Mouse (Mus musculus) kidney, postnatal 14 days (tissue): ENCODE measurements around the gene 4930447C04Rik.

Experiments used
- DNase-seq: peaks from one replicate; pipeline ENCODE4 v3.0.0; 2022; ENCODE audit warnings: mixed read lengths

Gene 4930447C04Rik

DNA sequence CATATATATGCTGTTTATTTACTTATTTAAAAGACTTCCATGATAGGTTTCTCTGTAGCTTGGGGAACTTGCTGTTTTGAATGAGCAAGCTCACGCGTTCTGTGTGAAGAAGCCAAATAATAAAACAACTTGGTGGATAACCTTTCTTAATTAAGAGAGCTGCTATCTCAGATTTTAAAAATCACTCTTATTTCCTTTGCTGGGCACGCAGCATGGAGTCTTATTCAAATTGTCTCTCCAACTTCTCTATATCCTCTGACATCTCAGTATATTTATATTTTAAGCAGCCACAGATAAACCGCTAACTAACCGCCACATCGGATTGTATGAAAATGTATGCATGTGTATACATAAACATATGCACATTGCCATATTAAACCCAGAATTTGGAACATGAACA, 1.6 kb upstream of the 4930447C04Rik start:
- DNase-seq, result no peak

DNA sequence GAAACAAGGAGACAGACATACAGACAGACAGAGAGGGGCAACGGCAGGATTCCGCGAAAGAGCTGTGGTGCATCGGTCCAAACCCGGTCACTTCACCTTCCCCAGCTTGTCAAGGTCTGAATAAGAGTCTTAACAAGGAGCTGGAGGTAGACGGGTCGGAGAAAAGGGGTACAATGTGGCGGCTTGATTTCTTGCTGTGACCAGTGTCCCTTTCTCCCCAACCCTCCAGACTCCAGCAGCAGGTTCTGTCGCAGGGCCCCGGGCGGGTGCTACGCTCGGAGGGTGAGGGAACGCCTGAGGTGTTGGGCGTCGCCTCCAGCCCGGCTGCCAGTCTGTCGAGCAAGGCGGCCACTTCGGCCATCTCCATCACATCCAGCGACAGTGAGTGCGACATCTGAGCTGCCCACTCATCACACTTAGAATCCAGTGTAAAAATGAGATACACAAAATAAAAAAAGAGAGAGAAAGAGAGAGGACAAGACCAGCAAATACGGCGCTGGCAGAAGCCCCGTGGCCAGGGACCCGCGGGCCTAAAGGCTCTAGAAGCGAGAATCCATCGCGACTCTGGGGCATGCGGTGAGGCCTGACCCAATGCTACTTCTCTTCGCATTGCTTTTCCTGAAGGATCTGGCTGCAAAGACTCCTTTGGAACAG, 951 bp upstream of the 4930447C04Rik start:
- no peak for DNase-seq

DNA sequence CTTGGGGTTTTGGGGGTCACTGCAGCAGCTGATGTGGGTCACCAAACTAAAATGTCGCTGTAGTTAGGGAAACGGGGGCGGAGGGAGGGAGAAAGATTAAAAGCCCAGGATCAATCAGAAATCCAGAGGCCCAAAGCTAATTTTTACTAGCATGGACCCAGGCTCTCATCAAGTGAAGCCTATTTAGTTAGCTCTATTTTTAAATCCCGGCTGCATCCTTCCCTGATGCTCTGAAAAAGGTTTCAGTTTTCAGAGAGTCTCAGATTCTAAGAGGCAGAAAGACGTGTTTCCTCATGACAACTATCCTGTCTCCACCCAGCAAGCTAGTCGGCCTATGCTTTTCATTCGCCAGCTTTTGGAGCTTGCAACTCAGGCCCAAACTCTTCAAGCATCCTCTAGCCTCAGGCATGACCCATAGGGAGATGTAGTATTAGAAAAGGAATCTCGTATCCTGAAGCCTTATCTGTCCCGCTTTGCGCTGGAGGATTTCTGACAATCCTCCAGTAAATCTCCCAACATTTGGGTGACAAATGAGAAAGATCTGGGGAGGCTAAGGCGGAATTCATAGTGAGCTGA, 336 bp upstream of the 4930447C04Rik start:
- DNase-seq, result no peak

DNA sequence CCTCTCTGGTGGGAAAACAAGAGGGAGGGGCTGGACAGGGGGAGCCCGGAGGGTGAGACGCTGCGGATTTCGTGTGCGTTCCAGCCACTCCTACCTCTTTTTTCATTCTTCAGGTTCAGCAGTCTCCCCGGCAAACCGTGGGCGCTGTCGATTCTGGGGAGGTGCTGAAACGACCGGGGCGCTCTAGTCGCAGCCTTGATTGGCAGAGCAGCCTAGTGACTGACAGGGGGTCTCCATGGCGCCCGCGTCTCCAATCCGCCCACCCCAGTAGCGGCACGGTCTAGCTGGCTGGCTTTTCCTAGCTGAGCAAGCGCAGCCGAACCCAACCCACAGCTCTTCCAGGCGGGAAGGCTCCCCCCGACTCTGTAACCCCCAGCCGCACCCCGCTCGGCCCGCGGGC, 958 bp downstream of the 4930447C04Rik start, which contains the start of gene Six6:
Six6 (plus strand) TSS at position 277 of the 400 bp plus-strand sequence.
- DNase-seq, result no peak

DNA sequence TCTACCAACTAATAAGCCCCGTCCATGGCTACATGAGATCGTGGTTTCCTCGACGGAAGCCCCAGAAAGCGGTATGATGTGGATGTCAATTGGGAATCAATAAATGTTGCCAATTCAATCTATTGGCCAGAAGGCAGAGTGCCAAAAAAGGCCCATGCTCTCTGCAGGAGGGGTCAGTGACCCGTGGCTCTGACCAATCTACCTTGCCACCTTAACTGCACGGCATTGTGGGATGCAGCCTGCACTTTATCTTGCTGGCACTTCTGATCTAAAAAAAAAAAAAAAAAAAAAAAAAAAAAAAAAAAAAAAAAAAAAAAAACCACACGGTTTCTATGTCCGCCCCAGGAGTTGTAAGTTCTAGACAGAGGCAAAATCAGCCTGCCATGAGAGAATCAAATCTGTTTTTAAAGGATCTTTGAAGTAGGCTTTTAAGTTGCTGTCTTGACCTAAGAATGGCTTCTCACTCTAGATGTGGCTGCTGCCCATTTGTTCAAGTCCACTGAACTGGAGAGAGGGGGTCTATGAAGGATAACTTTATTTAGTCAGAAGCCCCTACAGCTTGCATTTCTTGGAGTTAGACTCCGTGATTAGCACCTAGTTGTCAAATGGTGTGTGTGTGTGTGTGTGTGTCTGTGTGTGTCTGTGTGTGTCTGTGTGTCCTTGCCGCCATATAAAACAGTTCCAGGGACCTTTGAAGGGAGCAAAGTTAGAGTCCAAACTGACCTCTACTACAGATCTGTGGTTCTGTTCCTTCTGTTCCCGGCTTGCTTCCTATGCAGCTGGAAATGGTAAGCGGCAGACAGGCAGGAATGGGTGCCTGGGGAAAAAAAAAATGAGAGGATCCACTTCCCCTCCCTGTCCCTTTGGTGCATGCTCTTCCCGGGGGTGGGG, 1.7 kb downstream of the 4930447C04Rik start:
- DNase-seq, result no peak

DNA sequence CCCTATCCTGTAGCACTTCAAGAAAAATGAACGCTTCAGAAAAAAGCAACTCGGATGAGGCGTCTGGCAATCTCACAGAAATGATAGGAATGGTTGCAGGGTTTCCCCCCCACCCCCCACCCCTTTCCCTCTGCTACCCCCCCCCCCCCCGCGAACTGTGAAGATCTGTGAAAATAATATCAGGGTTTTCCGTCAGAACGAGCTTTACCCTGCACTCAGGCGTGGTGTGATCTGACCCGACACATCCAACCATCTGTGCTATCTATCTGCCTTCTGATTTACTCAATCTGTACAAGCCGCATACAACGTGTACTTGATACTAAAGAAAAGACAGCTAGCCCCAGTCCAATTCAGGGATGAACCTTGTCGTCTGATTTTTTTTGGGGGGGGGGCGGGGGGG, 2.4 kb downstream of the 4930447C04Rik start:
- no peak for DNase-seq

DNA sequence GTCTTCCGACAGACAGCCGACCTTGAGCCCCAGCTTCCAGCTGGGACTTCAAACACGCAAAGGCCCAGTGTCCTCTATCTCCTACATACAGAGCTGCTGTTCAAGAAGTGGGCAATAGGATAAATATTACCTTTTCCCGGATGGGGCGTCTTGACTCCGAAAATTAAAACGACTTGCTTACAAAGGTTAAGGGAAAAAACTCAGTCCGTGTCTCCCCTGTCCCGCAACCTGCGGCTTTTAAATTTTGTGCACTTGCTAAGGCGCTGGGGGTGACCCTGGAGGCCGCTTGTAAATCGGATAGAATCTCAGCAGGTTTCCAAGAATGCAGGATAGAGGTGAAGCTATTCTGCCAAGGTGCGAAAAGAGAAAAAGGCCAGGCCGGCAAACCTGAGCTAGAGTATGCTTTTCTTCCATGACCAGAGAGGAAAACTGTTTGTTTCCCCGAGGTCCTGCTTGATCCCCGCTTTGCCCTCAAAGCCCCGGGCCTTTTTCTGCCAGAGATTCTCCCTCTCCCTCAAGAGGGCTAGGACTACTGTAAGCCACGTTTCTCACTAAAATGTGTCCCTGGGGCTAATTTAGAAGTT, 2.9 kb downstream of the 4930447C04Rik start:
- no peak for DNase-seq

DNA sequence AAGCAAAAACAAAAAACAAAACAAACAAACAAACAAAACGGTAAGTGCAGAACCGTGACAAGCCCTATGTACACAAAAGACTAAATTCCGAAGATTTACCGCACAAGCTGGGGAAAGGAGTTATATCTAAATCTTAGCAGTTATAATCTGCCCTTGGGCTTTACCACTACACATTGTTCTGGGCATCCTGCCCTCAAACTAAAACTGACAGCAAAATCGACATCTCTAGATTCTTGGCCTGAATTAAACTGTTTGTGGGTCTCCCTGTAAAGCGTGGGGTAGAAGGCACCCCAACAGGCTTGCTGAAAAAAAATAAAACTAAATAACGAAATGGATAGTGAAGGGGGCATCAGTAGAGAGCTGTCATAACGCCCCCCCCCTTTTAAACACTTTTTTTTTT, 3.8 kb downstream of the 4930447C04Rik start:
- DNase-seq, result no peak

DNA sequence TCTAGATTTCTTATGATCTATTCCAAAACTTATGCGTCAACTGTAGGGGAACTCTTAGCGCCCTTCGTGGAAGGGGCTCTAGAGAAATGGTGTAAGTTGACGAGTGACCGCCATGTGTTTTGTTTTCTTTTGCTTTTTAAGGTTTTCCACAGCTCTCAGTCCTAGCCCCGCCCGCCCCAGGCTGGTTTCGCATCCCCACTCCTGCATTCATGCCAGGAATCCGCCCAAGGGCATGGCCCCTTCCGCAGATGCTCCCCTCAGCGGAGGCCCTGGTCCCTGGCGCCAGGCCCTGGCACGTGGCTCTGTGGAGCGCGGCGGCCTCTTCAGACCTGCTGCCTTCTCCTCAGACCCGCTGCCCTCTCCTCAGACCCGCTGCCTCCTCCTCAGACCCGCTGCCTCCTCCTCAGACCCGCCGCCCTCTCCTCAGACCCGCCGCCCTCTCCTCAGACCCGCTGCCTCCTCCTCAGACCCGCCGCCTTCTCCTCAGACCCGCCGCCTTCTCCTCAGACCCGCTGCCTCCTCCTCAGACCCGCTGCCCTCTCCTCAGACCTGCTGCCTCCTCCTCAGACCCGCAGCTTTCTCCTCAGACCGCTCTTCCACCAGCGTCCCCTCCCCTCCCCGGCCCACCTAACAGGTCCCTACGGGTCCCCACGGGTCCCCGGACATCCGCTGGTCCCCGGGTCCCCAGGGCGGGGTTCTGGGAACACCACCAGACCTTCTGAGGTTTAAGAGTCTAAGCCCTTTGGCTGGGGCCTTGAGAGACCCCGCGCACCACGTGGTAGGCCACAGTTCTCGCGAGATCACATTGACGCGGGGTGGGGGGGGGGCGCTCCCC, 23.2 kb downstream of the 4930447C04Rik start:
- DNase-seq, result no peak

DNA sequence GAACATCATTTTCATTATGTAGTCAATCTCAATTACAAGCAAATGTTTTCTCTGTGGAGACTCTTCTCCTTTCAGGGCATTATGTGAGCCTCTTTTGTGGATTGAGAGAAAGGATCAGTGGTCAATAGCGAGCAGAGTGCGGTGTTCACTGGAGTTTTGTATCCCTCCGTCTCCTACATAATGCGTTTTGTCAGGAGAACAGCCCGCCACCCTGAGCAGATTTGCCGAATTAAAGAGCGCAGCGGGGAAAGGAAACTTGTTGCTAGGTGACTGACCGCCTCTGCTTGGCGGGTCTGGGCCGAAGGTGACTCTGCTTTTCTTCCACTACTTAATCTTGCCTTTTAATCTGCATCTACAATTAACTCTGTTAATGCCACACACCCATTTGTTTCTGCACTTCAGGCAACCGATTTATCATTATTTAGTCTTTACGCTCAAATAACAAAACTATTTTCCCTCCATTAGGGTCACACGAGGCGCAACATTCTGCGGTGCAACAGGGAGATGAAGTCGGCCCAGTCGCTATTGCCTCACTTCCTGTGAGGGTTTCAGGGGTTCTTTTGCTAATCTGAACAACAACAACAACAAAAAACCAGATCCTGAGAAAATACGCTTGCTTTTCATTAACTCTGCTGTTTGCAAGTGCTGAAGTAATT, 86.1 kb downstream of the 4930447C04Rik start:
- no peak for DNase-seq

DNA sequence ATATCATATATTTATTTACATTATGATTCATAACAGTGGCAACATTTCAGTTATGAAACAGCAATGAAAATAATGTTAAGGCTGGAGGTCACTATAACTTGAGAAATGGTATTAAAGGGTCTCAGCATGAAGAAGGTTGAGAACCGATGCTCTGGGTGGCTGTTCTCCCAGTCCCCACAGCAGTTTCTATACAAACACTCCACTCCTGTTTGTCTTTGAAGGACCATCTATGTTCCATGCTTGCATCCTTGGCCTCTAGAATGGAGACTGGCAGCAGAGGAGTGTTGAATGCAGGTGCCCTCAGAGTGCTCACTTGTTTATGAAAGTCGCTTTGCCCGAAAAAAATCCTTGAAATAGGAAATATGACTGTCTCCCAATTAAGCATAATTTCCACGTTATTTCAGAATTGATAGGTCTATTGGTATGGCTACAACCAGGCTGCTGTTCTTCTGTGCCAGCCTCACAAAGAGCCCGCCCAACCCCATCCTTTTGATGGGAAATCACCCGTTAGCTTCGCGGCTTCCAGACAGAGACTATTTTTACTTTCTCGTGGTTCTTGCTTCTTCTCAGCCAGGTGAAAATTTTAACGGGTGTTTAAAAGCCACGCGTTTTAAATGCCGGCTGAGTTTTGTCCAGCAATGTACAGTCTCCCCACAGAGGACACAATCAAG, 87.0 kb downstream of the 4930447C04Rik start:
- no peak for DNase-seq

DNA sequence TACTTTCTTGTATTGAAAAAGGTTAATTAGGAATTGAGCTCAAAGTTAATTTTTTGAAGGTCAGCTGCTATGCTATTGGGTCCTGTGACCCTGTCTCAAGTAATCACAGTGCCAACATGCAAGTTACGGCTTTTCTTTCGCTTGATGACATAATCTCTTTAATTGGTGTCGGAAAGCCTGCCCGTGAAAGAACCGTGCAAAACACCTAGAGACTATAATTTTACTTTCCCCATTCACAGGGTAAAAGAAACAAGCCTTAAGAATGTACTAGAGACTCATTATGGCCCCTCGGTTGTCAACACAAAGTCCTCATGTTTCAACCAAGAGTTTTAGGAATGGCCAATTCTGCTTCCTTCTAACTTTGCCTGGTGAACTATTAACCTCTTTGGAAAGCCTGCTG, 88.3 kb downstream of the 4930447C04Rik start:
- no peak for DNase-seq

DNA sequence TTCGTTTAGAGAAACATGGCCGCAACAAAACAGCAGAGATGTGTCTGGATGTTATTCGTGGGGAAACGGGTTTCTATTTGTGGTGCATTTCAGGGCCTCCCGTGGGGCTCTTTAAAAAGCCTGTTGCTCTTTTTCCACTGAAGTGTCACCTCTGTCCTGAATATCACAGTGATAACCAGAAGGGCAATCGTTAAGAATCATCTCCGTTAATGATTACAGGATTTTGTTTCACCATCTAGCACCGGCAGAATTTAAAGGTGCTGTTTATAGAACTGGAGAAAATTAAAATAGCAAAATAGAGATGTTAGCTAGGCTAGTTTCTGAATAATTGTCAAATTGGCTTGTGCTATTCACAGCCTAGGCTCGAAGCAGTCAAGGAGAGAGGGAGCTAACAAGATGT, 90.4 kb downstream of the 4930447C04Rik start:
- DNase-seq, result no peak

DNA sequence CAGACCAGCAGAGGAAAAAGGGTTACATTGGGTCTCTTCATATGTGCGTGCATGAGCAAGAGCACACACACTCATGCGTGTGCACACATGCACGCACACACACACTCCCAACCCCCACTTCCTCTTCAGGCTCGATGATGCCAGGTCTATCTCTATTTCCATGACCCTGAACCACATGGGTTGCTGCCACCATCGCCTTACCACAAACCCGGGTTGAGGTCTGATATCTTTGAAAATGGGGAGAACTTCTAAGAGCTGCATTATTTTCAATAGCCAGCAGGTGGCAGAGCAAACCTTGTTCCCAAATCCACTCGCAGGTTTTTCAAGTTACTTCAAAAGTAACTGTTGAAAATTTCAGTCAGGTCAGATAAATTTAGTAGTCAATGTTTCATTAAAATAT, 92.8 kb downstream of the 4930447C04Rik start:
- DNase-seq, result peak; percentile 55

DNA sequence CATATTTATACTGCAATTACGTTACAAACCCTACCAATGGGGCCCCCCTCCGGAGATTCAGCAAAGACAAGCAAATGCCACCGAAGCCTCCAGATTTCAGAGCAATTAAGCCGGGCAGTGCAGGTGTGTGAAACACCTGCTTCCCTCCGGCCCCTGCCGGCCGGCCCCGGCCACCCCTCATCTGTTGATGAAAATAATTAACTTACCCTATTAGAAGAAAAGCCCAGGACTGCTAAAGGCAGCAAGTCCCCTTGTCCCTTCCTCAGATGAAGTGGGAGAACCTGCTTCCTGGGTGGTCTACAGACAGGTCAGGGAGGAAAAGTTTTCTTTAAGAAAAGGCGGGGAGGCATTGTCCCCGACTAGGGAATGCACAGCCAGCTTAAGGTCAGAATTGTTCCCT, 94.6 kb downstream of the 4930447C04Rik start:
- no peak for DNase-seq

DNA sequence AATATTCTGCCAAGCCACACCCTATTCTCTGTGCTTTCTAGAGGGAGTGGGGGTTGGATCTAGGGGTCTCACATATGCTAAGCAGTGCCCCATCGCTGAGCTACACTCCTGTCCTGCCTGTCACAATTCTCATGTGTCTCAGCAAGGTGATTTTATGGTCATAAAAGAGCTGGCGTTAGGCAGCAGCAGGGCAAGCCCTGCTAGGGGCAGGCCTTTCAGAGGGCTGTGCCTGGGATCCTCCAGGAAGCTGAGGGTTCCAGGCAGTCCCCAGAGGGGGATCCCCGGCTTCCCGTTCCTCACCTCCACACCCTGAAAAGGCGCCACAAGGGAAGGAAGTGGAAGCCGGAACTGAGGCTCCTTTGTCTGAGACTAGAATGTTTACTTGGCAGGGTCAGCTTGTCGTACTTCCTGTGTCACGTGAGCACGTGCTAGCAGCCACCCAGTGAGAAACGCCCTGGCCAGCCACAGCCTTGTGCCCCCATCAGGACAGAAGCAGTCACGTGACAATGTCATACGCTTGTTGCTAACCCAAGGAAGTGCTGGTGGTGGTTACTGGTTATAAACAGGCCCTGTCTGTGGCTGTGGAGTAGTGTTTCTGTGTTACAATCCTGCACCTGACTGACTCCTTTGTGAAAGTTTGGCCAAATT, 96.5 kb downstream of the 4930447C04Rik start:
- DNase-seq, result peak; percentile 81

DNA sequence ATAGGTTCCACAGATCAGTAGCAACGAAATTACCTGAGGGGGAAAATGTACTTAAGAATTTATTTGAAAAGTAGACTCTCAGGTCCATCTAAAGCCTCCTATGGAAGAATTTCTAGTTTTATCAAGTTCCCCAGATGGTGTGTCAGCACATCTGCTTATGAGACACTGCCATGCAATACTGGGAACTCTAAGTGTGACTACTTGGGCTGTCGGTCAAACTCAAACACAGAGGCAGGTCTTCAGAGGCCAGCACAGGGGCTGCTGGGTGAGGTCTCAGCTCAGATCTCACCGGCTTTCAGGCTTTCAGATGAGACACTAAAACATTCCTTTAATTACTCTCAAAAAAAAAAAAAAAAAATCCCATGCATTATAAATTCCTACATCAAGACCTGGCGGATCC, 97.0 kb downstream of the 4930447C04Rik start:
- DNase-seq, result no peak

DNA sequence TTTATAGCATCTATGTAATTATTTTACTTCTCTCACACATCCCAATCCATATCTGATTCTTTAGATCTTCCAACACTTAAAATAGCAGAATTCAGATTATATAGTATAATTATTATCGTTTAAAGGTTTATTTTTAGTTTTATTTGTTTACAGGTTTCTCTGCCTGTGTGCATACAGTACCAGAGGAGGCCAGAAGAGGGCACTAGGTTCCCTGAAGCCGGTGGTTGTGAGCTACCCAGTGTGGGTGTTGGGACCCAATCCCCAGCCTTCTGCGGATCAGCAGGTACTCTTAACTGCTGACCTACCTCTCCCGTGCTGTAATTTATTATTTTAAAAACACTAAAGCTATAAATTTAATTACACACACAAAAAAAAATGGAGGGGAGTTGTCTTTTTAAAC, 97.4 kb downstream of the 4930447C04Rik start:
- no peak for DNase-seq

DNA sequence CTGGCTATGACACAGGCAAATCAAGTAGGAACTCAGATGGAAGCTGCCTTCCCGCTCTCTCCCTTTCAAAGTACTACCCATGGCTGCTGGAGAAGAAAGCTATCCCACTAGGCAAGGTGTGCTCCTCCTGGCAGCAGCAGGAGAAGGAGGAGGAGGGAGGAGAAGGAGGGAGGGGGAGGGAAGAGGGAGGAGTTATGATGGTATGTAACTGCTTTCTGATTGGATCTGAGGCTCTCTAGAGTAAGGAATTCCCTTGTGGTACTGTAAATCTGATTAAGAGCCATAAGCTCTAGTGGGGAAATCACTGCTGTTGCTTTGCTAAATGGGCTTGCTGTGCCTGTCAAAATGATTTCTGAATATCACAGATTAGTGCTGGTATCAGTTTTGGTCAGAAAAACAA, 99.1 kb downstream of the 4930447C04Rik start:
- no peak for DNase-seq

DNA sequence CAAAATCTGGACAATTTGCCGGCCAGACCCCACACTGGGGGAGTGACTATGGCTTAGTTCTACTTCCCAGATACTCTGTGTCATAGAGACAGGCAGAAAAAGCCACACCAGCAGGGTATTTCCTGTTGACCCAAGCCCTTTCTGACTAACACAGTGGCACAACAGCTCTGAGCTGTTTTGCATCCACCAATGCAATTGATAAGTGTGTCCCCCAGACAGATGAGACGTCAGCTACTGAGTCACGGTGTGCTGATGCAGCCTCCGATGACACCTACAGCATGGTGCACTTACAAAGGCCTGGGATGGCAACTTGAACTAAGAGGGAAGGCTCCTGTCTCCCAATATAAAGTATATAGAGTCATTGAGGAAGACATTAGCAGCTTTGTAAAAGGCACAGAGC, 103.3 kb downstream of the 4930447C04Rik start:
- no peak for DNase-seq

DNA sequence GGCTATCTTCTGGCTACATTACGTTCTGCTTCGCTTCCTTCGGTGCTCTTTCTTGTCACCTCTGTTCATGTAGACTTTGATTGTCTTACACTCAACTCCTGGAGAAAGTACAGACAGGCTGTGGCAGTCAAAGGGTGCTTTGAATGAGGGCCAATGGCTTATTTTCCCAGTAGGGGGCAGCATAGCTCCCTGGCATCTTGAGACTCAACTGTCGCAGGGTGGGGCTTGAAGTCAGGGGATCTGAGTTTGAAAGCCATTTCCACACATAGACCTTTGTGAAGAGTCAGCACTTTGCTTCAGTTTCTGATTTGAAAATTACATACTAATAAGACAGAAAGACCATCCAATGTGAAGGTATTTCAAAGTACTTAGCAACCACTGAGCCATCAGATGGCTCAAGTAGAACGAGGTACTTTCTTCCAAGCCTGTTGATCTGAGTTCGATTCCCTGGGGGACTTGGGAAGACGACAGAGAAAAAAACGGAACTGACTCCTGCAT, 105.0 kb downstream of the 4930447C04Rik start:
- DNase-seq, result no peak
